Mouse (Mus musculus) cerebellum, postnatal 14 days (tissue): ENCODE results near the gene Ercc6l.
A peak's percentile ranks its signal among the peaks of the same experiment; 100 is the strongest.
"Not testable (repeated sequence)": the region's sequence is repeated elsewhere in the genome, so short reads cannot be mapped to it uniquely, and the experiment has no call there.

Source experiments
- DNase-seq, 2 experiments: peaks; one replicate each; pipeline ENCODE4 v3.0.0; 2021; ENCODE audit warnings: mixed read lengths in 2 of 2

The Ercc6l gene

DNA sequence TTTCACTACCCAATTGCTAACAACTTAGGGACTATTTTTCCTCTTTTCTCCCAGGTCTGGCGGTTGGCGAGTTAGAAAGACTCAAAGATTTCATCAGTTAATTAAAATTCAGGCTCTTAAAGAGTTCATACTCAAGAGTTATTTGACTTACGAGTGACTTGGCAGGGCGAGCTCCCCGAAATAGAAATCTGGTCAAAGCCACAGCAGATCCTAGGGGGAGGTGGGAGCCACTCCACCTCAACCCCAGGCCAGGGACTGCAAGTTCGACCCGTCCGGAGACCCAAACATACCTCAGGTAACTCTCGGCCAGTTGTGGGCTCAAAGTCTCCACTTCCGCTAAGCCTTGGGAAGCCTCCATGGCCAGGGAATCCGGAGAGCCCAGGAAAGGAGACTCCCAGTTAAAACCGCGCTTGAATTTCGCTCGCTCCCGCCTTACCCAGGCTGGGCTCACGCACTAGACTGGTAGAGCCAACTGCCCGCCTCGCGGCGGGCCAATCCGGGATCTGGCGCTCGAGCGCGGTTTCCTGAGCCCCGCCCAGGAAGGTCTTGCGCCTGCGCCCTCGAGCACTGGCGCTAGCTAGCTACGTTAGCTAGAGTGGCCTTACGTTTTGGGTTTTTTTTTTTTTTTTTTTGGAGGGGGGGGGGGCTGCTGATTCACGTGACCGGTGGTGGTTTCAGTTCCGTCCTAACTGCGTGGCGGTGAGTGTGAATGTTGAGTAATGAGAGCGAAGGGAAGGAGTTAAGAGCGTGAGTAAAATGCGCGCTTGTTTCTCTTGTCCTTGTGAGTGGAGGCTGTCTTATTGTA, at the start of gene Ercc6l:
TSS of gene Ercc6l (minus strand) at position 474 of the 805 bp plus-strand sequence.
- DNase-seq: peak; percentile 93

DNA sequence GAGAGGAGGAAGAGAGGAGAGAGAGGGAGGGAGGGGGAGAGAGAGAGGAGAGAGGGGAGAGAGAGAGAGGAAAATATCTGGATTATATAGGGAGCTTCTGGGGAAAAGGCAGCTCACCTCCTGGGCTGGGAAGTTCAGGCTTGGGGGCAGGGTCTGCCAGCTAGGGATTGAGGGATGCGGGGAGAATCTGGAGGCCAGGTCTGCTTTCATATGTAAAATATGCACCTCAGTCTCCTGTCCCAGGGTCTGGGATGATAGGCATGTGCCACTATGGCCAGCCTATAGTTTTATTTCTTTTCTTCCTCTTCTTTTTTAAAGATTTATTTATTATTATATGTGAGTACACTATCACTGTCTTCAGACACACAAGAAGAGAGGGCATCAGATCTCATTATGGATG, 33.9 kb upstream of the Ercc6l start:
- DNase-seq: no peak

- no peak for DNase-seq
These were observed 32.7 kb upstream of the Ercc6l start for GRCm38 (mm10) chrX:102189581-102189980.

DNA sequence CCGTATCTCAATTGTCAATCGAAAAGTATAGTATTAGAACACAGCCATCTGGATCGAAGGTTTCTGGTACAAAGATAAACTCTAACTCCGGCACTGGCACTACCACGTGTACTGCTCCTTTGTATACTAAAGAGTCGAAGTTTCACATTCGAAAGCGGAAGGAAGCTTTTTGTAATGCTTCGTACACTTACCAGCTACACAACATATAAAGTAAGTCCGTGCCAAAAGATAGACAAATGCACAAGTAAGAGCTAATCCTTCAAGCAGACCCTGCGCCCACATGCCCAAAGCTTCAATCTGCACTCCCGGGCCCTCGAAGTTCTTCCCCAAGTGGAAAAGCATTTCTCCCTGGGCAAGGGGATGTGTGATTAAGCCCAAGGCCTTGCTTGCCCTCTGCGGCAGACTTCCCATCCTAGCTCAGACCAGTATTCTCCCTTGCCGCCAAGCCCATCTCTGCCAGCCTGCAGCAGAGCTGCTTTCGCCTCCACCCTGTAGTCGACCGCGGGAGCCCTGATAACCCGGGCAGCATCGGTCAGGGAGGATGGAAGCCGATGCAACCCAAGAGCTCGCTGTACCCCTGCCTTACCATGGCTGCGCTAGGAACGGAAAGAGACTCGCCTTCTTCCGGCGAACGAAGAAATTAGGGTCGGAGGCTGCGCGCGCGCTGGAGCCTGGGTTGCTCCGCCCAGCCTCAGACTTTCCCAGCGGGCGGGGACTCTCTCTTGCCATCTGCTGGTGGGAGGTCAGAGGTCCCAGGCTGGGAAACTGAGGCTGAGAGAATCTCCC, 32.0 kb upstream of the Ercc6l start, which contains the start of gene Rps4x:
TSS of gene Rps4x (minus strand) at position 683 of the 786 bp plus-strand sequence.
- peak; percentile 86 to 87 for DNase-seq

DNA sequence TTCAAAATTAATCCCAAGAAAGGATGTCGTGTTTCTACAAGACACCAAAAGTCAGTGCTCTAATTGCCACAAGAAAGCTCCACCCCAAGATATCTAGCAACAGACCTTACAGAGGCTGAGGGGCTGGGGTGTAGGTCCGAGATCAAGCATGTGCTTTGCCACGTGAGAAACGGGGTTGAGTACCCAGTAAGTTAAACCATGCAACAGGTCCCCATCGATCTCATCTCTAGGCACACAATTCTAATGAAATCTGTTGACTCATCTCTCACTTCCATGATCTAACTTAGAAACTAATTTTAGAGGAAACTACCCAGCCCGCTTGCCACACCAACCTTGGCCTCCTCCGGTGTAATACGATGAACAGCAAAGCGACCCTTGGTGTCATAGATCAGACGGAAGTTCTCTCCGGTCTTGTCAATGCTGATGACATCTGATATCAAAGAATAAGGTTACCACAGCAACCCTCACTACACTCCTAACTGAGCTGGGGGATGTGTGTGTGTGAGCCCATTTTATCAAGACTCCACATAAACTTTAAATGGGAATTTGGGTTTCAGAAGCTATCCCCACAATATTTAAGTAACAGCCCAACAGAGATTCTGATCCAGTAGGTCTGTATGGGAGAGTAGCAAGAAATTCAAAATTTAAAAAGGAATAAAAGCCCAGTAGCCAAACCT, 30.3 kb upstream of the Ercc6l start:
- no peak for DNase-seq

DNA sequence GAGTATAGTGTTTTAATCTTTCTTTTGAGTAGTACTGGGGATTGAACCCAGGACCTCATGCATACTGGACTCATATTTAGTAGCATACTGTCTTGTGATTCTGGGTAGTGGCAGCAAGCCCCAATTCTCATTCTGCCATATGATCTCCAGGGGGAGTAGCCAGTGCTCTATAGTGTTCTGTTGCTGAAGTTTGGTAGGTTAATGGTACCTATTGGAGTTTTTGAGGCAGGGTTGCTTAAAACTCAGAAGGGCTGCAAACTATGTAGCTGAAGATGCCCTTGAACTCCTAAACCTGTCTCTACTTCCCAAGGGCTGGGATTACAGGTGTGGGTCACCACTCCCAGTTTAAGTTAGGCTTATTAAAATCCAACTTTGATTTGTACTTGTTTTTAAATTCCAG, 25.7 kb upstream of the Ercc6l start:
- DNase-seq: no peak

DNA sequence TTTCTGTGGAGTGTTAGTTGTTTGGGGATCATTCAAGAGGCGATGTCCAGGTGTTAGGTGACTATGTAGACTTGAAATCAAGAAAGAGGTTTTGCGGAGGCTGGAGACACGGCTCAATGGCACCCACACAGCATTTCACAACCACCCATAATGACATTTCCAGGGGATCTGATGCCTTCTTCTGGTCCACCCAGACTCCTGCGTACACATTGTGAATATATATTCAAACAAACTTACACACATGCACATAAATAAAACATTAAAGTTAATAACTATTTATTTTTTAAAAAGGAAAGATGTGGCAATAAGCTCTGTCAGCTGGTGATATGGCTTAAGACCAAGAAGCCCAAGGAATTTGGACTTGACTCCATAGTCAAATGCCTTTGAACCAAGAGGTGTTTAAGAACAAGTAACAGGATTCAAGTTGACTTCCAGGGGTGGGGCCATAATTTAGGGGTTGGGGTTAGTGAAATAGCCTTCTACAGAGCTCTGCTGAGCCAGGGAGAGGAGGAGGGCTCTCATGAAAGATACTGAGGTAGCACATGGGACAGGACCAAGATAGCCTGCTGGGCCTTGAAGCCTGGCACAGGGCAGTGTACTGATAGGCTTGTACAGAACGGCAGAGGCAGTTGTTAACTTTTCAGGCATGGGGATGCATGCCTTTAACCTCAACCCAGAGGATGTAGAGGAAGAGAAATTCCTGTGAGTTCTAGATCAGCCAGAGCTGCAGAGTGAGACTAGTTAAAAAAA, 18.8 kb upstream of the Ercc6l start:
- DNase-seq: no peak

- DNase-seq: no peak
These were observed 14.0 kb upstream of the Ercc6l start for GRCm38 (mm10) chrX:102170900-102171299.

- DNase-seq: no peak
These were observed 13.2 kb upstream of the Ercc6l start for GRCm38 (mm10) chrX:102170135-102170534.

DNA sequence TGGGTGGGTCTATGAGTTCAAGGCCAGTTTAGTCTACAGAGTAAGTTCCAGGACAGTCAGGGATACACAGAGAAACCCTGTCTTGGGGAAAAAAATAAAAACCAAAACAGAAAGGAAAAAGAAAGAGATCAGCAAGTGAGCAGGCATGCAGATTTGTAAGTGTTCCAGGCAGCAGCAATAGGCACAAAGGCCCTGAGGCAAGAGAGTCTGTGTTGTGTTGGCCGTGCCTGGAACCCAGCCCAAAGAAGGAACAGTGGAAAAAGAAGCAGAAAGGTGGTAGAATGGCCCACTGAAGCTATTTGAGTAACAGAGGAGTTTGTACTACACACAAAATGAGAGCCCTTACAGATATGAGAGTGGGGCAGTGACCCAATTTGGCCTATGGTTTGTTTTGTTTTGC, 12.8 kb upstream of the Ercc6l start:
- DNase-seq: no peak

- DNase-seq: peak in 1 of 2 experiments; percentile 10
These were observed 10.1 kb upstream of the Ercc6l start for GRCm38 (mm10) chrX:102166986-102167385.

DNA sequence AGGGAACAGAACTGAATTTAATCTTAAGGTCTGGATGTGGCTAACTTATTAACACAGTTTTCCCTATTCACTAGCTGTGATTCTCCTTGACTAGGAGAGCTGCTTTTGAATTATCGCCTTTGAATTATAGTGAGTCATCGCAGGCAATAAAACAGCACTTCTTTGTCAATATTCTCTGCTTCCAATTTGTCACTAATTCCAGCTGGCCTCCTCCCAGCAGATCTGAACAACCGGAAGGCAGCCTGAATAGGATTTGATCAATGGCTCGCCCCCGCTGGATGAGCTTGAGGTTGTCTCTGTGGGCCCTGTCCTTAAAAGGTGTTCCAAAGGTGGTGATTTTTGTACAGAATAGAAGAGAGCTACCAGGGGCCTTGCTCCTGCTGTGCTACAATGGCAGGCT, 9.6 kb upstream of the Ercc6l start:
- no peak for DNase-seq

DNA sequence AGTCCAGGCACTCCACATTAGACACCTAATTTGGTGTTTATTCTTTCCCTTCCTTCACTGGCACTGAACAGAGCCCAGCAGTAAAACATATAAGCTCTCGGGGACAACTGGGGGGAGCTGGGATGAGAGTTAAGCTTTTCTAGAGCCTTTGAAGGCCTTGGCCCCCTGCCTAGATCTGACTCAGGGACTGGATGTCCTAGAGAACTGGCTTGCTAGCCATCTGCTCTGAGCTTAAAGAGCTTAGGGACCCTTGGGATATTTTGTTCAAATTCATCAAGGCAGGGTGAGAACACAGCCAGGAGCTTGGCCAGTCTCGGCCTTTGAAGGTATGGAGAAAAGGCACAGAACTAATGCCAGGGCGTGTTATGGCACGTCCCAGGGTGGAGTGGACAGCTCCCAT, 6.6 kb upstream of the Ercc6l start:
- peak in 1 of 2 experiments; percentile 33 for DNase-seq

GRCm38 (mm10) chrX:102163096-102163495, 6.2 kb upstream of the Ercc6l start:
- DNase-seq: no peak

- no peak for DNase-seq
These were observed 3.6 kb upstream of the Ercc6l start for GRCm38 (mm10) chrX:102160528-102160927.

GRCm38 (mm10) chrX:102159778-102160177, 2.9 kb upstream of the Ercc6l start:
- DNase-seq: peak; percentile 9 to 37

GRCm38 (mm10) chrX:102157423-102157791, 516 bp upstream of the Ercc6l start:
- no peak for DNase-seq

- DNase-seq: no peak
These were observed 15.7 kb downstream of the Ercc6l start for GRCm38 (mm10) chrX:102141157-102141556.

DNA sequence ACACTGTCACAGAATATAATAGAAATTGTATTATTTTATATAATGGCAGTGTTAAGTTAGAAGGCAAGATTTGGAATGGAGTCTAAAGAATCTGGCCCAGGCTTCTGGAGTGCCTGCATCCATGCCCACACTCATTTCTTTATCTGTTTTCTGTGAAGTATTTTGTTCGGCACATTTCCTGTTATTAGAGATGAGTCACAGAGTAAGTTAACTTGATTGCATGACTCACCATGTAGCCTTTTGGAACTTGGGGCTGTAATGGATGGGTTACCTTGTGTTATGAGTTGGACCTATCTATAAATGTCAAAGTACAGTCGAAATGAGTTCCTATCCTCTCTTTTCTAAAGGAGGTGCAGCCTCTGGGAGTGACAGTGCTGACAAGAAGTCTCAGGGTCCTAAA, 35.6 kb downstream of the Ercc6l start:
- no peak for DNase-seq

DNA sequence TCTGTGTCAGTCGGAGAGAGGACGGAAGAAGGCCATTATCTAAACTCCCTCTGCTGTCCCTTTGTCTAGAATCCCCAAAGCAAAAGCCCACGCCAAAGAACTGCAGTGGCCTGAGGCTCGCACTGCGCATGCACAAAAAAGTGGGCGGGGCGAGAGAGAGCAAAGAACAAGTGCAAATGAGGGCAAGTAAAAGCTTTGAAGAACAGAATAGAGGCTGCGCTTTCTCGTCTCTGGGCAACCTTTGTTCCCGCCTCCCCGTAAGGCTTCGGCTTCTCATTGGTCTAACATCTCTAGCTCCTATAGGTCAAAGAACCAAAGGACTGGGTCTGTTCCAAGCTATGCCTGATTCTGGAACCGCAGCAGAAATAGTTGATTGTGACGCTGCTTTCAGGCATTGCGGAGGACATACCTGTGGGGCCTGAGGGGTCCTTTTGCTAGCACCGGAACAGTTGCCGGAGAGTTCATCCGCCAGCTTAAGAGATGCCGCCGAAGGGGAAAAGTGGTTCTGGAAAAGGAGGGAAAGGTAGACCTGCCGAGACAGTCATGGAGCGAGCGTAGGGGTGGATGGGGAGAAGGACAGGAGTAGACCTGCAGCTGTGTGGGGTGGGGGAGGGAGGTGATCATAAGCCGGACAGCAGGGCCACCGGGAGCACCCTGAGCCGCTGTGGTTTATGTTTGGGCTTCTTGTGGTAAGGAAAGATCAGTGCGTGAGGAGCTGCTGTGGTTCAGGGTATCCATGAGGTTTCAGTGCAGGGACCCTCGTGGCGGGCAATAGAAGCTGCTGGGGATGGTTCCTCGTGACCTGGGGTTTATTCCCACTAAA, 37.6 kb downstream of the Ercc6l start, which contains the start of gene Pin4:
TSS of gene Pin4 (plus strand) at position 406 of the 823 bp plus-strand sequence.
- peak; percentile 94 to 96 for DNase-seq

DNA sequence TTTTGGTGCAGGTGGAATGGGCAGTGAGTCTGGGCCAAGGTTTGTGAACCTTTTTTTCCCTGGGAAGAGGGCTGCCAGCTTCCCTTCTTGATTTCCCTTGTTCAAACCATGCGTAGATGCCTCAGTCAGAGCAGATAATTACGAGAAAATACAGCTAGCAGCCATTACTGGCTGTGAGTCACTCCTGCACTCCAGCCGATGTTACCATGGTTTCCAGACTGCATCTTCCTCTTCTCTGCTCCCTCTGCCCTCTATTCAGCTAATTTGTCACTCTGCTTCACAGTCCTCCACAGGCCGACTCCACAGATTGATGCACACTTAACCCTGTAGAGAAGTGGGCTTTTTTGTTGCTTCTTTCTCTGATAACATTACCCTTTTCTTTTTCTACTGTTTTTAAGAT, 41.2 kb downstream of the Ercc6l start:
- DNase-seq: no peak

DNA sequence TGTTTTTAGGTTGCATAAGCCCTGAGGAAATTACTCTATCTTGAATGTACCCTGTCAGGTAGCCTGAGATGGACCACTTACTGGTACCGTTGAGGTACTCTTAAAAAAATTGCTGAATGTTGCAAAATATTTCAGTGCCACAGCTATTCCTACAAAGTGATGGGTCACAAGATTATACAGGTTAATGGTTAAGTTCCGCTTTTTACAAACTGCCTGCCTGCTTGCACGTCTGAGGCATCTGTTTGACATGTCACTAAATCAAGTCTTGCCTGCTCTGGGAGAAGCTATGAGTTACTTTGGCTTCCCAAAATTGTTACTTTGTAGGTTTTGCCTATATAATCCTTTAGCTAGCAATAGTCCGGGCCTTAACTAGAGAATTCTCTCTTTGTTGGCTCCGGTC, 47.5 kb downstream of the Ercc6l start:
- DNase-seq: not testable (repeated sequence)
